Mouse (Mus musculus) layer of hippocampus, postnatal 14 days (tissue): Measurements from ENCODE around the gene Slc39a2. TPM values are rescaled to one million over a fixed set of nuclear protein-coding genes. Genes with fewer than 3 reads are reported as not detected.

Experiments used
- DNase-seq, 2 experiments: peaks; one replicate each; pipeline ENCODE4 v3.0.0; 2021 to 2022; ENCODE audit warnings: low spot score in 2 of 2, mixed read lengths in 1 of 2
- total RNA-seq, 2 experiments: library from RNA; stranded (reverse); gene quantifications; 2 replicates each; pipeline ENCODE4 v1.2.3; 2021

The Slc39a2 gene
- total RNA-seq, 2 experiments from 2014 or later = 4.7 to 5.6 TPM

- DNase-seq = no peak
Observed at GRCm38 (mm10) chr14:51929968-51930367, 37.3 kb downstream of the Slc39a2 start.

DNA sequence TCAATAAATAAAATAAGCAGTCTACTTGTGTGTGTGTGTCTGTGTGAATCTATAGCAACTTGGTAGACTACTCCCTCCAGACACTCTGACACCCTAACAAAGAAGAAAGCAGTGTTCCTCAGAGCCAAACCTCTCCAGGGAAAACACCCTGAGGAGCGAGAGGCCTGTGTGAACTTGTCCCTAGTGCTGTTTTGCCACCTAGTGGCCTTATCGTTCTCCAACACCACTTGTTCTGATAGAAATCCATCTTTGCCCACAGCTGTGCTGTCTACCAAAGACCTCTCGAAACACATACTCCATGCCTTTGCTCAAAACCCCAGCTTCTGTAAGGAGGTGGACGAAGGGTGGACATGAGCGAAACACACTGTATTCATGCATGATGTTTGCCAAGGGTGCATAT, 38.1 kb downstream of the Slc39a2 start:
- DNase-seq = peak; percentile 59 to 86

DNA sequence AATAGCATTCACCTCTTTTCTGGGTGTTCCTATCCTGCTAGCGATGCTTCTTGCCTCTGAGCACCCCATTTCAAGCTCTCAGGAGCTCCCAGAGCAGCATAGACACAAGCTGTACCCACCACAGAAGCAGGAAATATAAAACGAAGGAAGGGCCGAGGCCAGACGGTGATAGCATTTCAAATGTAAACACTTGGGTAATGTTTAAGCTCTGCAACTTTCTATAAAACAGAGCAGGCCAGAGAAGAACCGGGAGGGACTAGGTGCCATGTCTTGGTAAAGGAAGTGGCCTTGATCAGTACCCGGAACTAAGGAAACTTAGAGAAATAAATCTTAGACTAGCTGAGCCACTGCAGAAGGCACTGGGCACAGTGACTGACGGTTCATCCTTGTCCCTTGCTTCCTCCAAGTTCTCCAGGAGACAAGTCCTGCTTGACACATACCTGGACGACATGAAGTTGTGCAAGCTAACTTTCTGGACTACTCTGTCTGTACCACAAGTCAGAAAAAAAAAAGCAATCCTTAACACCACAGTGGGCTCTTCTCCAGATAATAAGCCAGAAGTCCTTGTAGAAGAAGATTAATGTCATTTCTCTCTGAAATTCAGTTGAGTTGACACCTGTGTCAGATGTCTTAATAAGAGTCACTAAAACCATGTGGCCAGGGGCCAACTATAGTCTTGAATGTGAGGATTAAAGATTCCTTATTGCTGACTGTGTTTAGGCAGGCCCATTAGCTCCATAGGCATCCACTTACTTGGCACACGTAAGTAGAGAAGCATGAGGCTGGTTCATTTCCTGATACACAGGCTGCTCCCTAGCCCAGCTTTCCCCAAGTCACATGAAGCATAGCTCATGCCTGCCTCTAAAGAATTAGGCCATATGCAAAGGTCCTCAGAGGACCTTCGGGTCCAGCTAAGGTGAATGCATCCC, 39.7 kb downstream of the Slc39a2 start:
- DNase-seq = no peak

GRCm38 (mm10) chr14:51939005-51939404, 46.3 kb downstream of the Slc39a2 start:
- DNase-seq = no peak

DNA sequence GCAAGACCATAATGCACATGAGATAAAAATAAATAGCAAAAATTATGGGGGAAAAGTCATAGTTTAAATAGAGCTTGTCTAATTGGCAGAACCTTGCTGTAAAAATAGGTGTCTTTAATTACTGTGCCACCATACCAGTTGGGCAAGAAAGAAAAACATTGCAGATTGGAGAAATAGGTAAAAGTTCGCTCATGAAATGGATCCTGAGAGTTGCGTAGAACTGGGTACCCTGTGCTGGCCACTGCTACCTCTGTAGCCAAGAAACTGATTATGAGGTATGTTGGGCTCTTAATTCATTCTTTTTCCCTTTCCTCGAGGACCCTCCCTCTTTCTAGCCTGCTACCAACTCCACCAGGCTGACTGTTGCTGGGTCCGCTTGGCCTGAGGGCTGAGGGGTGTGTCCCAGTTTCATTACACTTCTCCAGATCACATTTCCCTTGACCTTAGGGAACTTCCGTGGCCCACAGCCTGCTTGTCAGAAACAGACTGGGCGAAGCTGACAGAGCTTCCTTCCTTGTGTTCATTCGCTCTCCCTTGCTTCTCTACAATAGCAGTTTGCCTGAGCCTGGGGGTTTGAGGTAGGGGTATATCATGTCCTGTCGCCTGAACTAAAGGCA, 48.4 kb downstream of the Slc39a2 start:
- no peak for DNase-seq

GRCm38 (mm10) chr14:51941577-51941976, 48.9 kb downstream of the Slc39a2 start:
- no peak for DNase-seq

- DNase-seq = no peak
Observed at GRCm38 (mm10) chr14:51942236-51942635, 49.5 kb downstream of the Slc39a2 start.

DNA sequence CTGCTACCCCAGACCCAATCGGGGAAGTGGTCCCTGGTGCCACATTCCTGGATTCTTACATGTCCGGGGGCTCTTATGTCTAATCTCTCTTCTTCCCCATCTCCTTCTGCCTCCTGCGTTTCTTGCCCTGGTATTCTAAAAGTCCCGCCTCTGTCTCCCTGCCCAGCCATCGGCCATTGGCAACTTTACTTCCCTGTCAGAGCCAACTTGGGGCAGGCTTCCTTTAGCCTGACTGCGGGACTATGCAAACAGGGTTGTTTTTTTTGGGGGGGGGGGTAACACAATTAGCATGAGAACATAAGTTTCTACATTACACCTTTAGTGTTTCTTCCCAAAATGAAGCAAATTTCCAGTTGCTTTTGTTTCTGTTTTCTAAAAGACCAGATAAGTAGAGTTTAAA, 50.6 kb downstream of the Slc39a2 start:
- no peak for DNase-seq

Other genes with a start within 250 kb of the Slc39a2 start
- not detected for gene Gm17079, start 197.4 kb upstream of the Slc39a2 start, total RNA-seq
- gene Gm5800, start 175.7 kb upstream of the Slc39a2 start, total RNA-seq = not detected
- not detected for gene Ang4, start 119.3 kb upstream of the Slc39a2 start, total RNA-seq
- not detected for gene AY358078, start 92.8 kb upstream of the Slc39a2 start, total RNA-seq
- not detected for gene Ear6, start 39.2 kb upstream of the Slc39a2 start, total RNA-seq
- 10 to 100 TPM; 34.9 to 38.9 TPM for gene Mettl17, start 8.0 kb upstream of the Slc39a2 start, total RNA-seq
- 100 to 1,000 TPM; 696 to 763 TPM for gene Ndrg2, start 21.3 kb downstream of the Slc39a2 start, total RNA-seq
- gene Tppp2, start 25.5 kb downstream of the Slc39a2 start, total RNA-seq = not detected
- under 1 TPM in 1 of 2 experiments, not detected in 1; 0.23 TPM for gene Rnase13, start 29.9 kb downstream of the Slc39a2 start, total RNA-seq
- 10 to 100 TPM; 44.2 to 47.4 TPM for gene Arhgef40, start 91.8 kb downstream of the Slc39a2 start, total RNA-seq
- gene Tmem253, start 122.8 kb downstream of the Slc39a2 start, total RNA-seq = under 1 TPM; 0.39 to 0.95 TPM
- gene Zfp219, start 127.8 kb downstream of the Slc39a2 start, total RNA-seq = 10 to 100 TPM; 37.6 to 41.2 TPM
- not detected for gene Olfr221, start 149.6 kb downstream of the Slc39a2 start, total RNA-seq
- 100 to 1,000 TPM; 213 to 245 TPM for gene Hnrnpc, start 211.1 kb downstream of the Slc39a2 start, total RNA-seq
- gene Rpgrip1, start 217.8 kb downstream of the Slc39a2 start, total RNA-seq = 1 to 10 TPM; 2.4 TPM